Mouse (Mus musculus) brain, embryonic 14.5 days (tissue): Measurements from ENCODE around the gene Man2b1.

ENCODE experiments used
- CTCF ChIP-seq: fragments of 200-500 bp; IDR thresholded peaks from 2 replicates; pipeline ENCODE4 v1.5.1; 2012; ENCODE audit warnings: inconsistent platforms, mild to moderate bottlenecking, moderate library complexity, borderline replicate concordance; ENCODE audit not compliant: insufficient read depth, insufficient read length; ENCODE audit errors: extremely low read depth
- POLR2A ChIP-seq: fragments of 200-500 bp; IDR thresholded peaks from 2 replicates; pipeline ENCODE4 v1.6.1; 2012; ENCODE audit warnings: mild to moderate bottlenecking, inconsistent platforms, borderline replicate concordance; ENCODE audit not compliant: poor library complexity, insufficient read depth, insufficient read length, severe bottlenecking; ENCODE audit errors: extremely low read depth

GRCm38 (mm10) chr8:85062603-85063002 is 20.5 kb upstream of the Man2b1 start:
- no peak for TF ChIP-seq POLR2A
- no peak for TF ChIP-seq CTCF
